Mouse (Mus musculus): ENCODE data around the gene Olfr1121. TPM values are rescaled to one million over a fixed set of nuclear protein-coding genes. Genes with fewer than 3 reads are reported as not detected.

Olfr1121 gene
- total and polyA plus RNA-seq, 2 experiments: not detected

GRCm38 (mm10) chr2:87416335-87416734, 46.6 kb downstream of the Olfr1121 start, which contains the start of gene Olfr1123:
Gene Olfr1123, plus strand, starts transcription at chr2:87416635.
- DNase-seq (ENCODE audit: extremely low read depth, low read depth, low spot score): no peak
- no peaks in the 10 kb centered on the region for H3K27me3 ChIP-seq (ENCODE audit: control insufficient read depth, insufficient read depth, low read length)
- no peak within 1 kb of the TSS for H3K4me3 ChIP-seq (ENCODE audit: insufficient read depth, low read depth, low read length)
- H3K36me3 ChIP-seq (ENCODE audit: control insufficient read depth, insufficient read depth, low read length): no peaks in the 10 kb centered on the region
- H3K4me1 ChIP-seq (ENCODE audit: control insufficient read depth, insufficient read depth, low read length): no peaks in the 10 kb centered on the region
- TF ChIP-seq CTCF (IDR thresholded peaks at IDR 0.05; ENCODE audit: low read depth, low read length) (no peak), POLR2A (IDR thresholded peaks at IDR 0.05; ENCODE audit: extremely low read depth, insufficient read depth, low read length) (no peak)
- 83% methylated on average over 1 of the region's 1 CpGs for WGBS
- no peak within 1 kb of the TSS for H3K27ac ChIP-seq (replicated peaks; ENCODE audit: insufficient read depth, low read depth, low read length)
- no peaks in the 10 kb centered on the region for H3K79me2 ChIP-seq (ENCODE audit: control insufficient read depth, insufficient read depth, low read length)
- no peak within 1 kb of the TSS for H3K9ac ChIP-seq (ENCODE audit: low read depth, low read length)

Other genes starting within 250 kb of the Olfr1121 start
- not detected in 2 replicates for gene Olfr1110, start 229.6 kb upstream of the Olfr1121 start, total RNA-seq (2014; rRNA removed)
- gene Olfr1110, start 229.6 kb upstream of the Olfr1121 start, polyA plus RNA-seq (2012; rRNA removed): not detected in 2 replicates
- not detected in 2 replicates for gene Olfr1111, start 217.3 kb upstream of the Olfr1121 start, total RNA-seq (2014; rRNA removed)
- gene Olfr1111, start 217.3 kb upstream of the Olfr1121 start, polyA plus RNA-seq (2012; rRNA removed): not detected in 2 replicates
- gene Olfr1112, start 182.1 kb upstream of the Olfr1121 start, total RNA-seq (2014; rRNA removed): not detected in 2 replicates
- not detected in 2 replicates for gene Olfr1112, start 182.1 kb upstream of the Olfr1121 start, polyA plus RNA-seq (2012; rRNA removed)
- gene Olfr1113, start 160.9 kb upstream of the Olfr1121 start, total RNA-seq (2014; rRNA removed): not detected in 2 replicates
- gene Olfr1113, start 160.9 kb upstream of the Olfr1121 start, polyA plus RNA-seq (2012; rRNA removed): not detected in 2 replicates
- not detected in 2 replicates for gene Olfr1115, start 121.9 kb upstream of the Olfr1121 start, total RNA-seq (2014; rRNA removed)
- gene Olfr1115, start 121.9 kb upstream of the Olfr1121 start, polyA plus RNA-seq (2012; rRNA removed): not detected in 2 replicates
- not detected in 2 replicates for gene Olfr1116, start 102.4 kb upstream of the Olfr1121 start, total RNA-seq (2014; rRNA removed)
- not detected in 2 replicates for gene Olfr1116, start 102.4 kb upstream of the Olfr1121 start, polyA plus RNA-seq (2012; rRNA removed)
- gene Olfr1118, start 62.3 kb upstream of the Olfr1121 start, total RNA-seq (2014; rRNA removed): not detected in 2 replicates
- not detected in 2 replicates for gene Olfr1118, start 62.3 kb upstream of the Olfr1121 start, polyA plus RNA-seq (2012; rRNA removed)
- gene Olfr1120, start 15.1 kb upstream of the Olfr1121 start, total RNA-seq (2014; rRNA removed): not detected in 2 replicates
- not detected in 2 replicates for gene Olfr1120, start 15.1 kb upstream of the Olfr1121 start, polyA plus RNA-seq (2012; rRNA removed)
- gene Olfr1122, start 16.0 kb downstream of the Olfr1121 start, total RNA-seq (2014; rRNA removed): not detected in 2 replicates
- not detected in 2 replicates for gene Olfr1122, start 16.0 kb downstream of the Olfr1121 start, polyA plus RNA-seq (2012; rRNA removed)
- gene Olfr1123, start 46.7 kb downstream of the Olfr1121 start, total RNA-seq (2014; rRNA removed): not detected in 2 replicates
- not detected in 2 replicates for gene Olfr1123, start 46.7 kb downstream of the Olfr1121 start, polyA plus RNA-seq (2012; rRNA removed)
- gene Olfr1124, start 60.4 kb downstream of the Olfr1121 start, total RNA-seq (2014; rRNA removed): not detected in 2 replicates
- gene Olfr1124, start 60.4 kb downstream of the Olfr1121 start, polyA plus RNA-seq (2012; rRNA removed): not detected in 2 replicates
- gene Olfr1126, start 84.1 kb downstream of the Olfr1121 start, total RNA-seq (2014; rRNA removed): not detected in 2 replicates
- not detected in 2 replicates for gene Olfr1126, start 84.1 kb downstream of the Olfr1121 start, polyA plus RNA-seq (2012; rRNA removed)
- gene Pramel7, start 127.2 kb downstream of the Olfr1121 start, total RNA-seq (2014; rRNA removed): not detected in 2 replicates
- not detected in 2 replicates for gene Pramel7, start 127.2 kb downstream of the Olfr1121 start, polyA plus RNA-seq (2012; rRNA removed)
- gene Pramel6, start 136.7 kb downstream of the Olfr1121 start, total RNA-seq (2014; rRNA removed): not detected in 2 replicates
- gene Pramel6, start 136.7 kb downstream of the Olfr1121 start, polyA plus RNA-seq (2012; rRNA removed): not detected in 2 replicates
- not detected in 2 replicates for gene Olfr153, start 161.9 kb downstream of the Olfr1121 start, total RNA-seq (2014; rRNA removed)
- not detected in 2 replicates for gene Olfr153, start 161.9 kb downstream of the Olfr1121 start, polyA plus RNA-seq (2012; rRNA removed)
- gene Olfr1128, start 175.6 kb downstream of the Olfr1121 start, total RNA-seq (2014; rRNA removed): not detected in 2 replicates
- not detected in 2 replicates for gene Olfr1128, start 175.6 kb downstream of the Olfr1121 start, polyA plus RNA-seq (2012; rRNA removed)
- not detected in 2 replicates for gene Olfr1129, start 204.0 kb downstream of the Olfr1121 start, total RNA-seq (2014; rRNA removed)
- not detected in 2 replicates for gene Olfr1129, start 204.0 kb downstream of the Olfr1121 start, polyA plus RNA-seq (2012; rRNA removed)
- gene Olfr1130, start 236.3 kb downstream of the Olfr1121 start, total RNA-seq (2014; rRNA removed): not detected in 2 replicates
- not detected in 2 replicates for gene Olfr1130, start 236.3 kb downstream of the Olfr1121 start, polyA plus RNA-seq (2012; rRNA removed)

Measured in liver, adult 2 months (tissue).